Mouse (Mus musculus) midbrain, embryonic 16.5 days (tissue): ENCODE measurements at regions not wholly inside any gene's neighbourhood (a gene's known extent, or its start where the extent isn't known, plus 50 kb on each side); places are given as distances from the start of the nearest gene placed in this dataset.

Source experiments
- ATAC-seq: fragments of 200-750 bp; cut with Nextera tagmentation; 2 replicates; pipeline ENCODE4 v1.8.0; 2017; ENCODE audit warnings: moderate TSS enrichment
- H3K27ac ChIP-seq: fragments of 300-500 bp; sonication (generic); 2 replicates; pipeline ENCODE4 v1.5.1; 2014; ENCODE audit warnings: mild to moderate bottlenecking, low read length, mixed read lengths
- H3K27me3 ChIP-seq: fragments of 300-500 bp; sonication (generic); 2 replicates; pipeline ENCODE4 v1.6.1; 2014; ENCODE audit warnings: low read depth, low read length, mixed read lengths; ENCODE audit not compliant: control insufficient read depth, insufficient read depth
- H3K36me3 ChIP-seq: fragments of 300-500 bp; sonication (generic); 2 replicates; pipeline ENCODE4 v1.6.1; 2014; ENCODE audit warnings: mild to moderate bottlenecking, low read length, moderate library complexity, mixed read lengths; ENCODE audit not compliant: control insufficient read depth, insufficient read depth
- H3K4me1 ChIP-seq: fragments of 300-500 bp; sonication (generic); 2 replicates; pipeline ENCODE4 v1.6.1; 2014; ENCODE audit warnings: mild to moderate bottlenecking, low read length, mixed read lengths; ENCODE audit not compliant: control insufficient read depth, insufficient read depth
- H3K4me2 ChIP-seq: fragments of 300-500 bp; sonication (generic); 2 replicates; pipeline ENCODE4 v1.6.1; 2014; ENCODE audit warnings: mild to moderate bottlenecking, low read length, mixed read lengths
- H3K4me3 ChIP-seq: fragments of 300-500 bp; sonication (generic); 2 replicates; pipeline ENCODE4 v1.5.1; 2014; ENCODE audit warnings: low read depth, mild to moderate bottlenecking, low read length, moderate library complexity, mixed read lengths
- H3K9ac ChIP-seq: fragments of 300-500 bp; sonication (generic); 2 replicates; pipeline ENCODE4 v1.6.1; 2014; ENCODE audit warnings: low read depth, low read length, mixed read lengths
- H3K9me3 ChIP-seq: fragments of 300-500 bp; sonication (generic); replicated peaks from 2 replicates; pipeline ENCODE4 v1.6.1; 2014; ENCODE audit warnings: mild to moderate bottlenecking, low read length, mixed read lengths; ENCODE audit not compliant: control insufficient read depth, poor library complexity, severe bottlenecking
- WGBS: fragments of 180-500 bp; shearing (Covaris S2); extraction: QIAGEN DNeasy Blood & Tissue Kit; methylation state at CpG from one replicate; pipeline ENCODE4 v1.1.7; 2014; 5-methylcytosine and 5-hydroxymethylcytosine counted together

DNA sequence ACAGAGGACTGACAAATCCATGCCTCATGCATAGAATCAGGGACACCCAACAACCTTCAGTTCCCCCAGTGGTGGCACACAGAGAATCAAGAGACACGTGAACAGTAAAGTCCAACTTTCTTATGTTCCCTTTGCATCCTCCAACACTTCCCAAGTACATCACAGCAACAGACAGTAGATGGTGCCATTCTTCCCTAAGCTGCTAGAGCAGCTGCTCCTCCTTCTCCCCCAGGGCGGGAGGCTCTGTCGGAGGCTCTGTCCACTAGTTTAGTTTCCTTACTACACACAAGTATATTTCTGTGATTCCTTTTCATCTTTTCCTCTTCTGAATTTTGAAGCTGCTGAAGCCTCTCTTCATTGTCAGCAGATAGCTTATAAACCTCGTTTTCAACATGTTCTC, 839.0 kb upstream of the Tenm4 start:
- Histone ChIP-seq H3K4me2 (no peak overlapping the region), H3K4me3 (no peak overlapping the region), H3K9ac (no peak overlapping the region), H3K27me3 (no peaks in the 10 kb centered on the region), H3K36me3 (no peaks in the 10 kb centered on the region), H3K9me3 (no peaks in the 10 kb centered on the region), H3K4me1 (no peaks in the 10 kb centered on the region), H3K27ac (no peak overlapping the region)
- no peak for ATAC-seq
- WGBS = 30% methylated on average over 4 of the region's 4 CpGs

DNA sequence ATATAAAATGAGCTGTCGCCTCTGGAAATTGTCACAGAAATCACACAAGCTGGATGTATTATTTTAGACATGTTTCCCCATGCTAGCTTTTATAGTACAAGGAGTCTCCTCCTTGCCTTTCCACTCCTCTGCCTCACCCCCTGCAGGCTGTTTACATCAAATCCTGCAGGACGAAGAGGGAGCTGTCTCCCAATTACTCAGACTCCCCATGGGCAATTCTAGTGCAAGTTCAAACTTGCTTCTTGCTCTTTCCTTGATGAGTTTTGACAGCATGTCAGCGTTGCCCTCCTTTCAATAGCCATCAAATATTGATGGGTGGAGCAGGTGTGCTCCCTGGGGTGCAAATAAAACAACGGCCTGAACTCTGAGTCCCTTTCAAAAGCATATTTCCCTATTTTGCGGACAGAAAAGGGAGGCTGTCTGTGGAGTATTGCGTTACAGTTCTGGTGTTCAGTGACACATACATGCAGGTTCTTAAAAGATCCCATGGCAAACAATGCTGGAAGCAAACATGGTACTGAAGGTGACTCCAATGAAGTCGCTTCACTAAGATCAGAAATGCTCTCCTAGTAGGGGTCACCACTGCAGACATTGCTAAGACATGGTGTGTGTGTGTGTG, 820.8 kb upstream of the Tenm4 start:
- H3K27me3 ChIP-seq = no peaks in the 10 kb centered on the region
- 41% methylated on average over 7 of the region's 7 CpGs for WGBS
- no peaks in the 10 kb centered on the region; the same call in 1 of the 2 replicates for H3K4me1 ChIP-seq
- H3K9me3 ChIP-seq = no peaks in the 10 kb centered on the region
- H3K9ac ChIP-seq = no peak overlapping the region
- no peak overlapping the region for H3K27ac ChIP-seq
- ATAC-seq = peak; percentile 72
- H3K4me2 ChIP-seq = no peak overlapping the region
- H3K4me3 ChIP-seq = no peak overlapping the region
- H3K36me3 ChIP-seq = no peaks in the 10 kb centered on the region

DNA sequence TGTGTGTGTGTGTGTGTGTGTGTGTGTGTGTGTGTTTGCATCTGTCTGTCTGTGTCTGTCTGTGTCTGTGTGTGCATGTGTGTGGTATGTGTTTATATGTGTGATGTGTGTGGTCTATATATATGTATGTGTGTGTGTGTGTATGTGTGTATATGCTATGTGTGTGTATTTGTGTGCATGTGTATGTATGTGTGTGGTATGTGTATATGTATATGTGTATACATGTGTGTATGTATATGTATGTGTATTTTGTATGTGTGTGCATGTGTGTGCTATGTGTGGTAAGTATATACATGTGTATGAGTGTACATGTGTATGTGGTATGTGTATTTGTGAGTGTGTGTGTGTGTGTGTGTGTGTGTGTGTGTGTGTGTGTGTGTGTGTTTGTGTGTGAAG, 820.2 kb upstream of the Tenm4 start:
- Histone ChIP-seq H3K4me1 (no peaks in the 10 kb centered on the region; the same call in 1 of the 2 replicates), H3K9ac (no peak overlapping the region), H3K4me3 (no peak overlapping the region), H3K4me2 (no peak overlapping the region), H3K27ac (no peak overlapping the region), H3K9me3 (no peaks in the 10 kb centered on the region), H3K27me3 (no peaks in the 10 kb centered on the region), H3K36me3 (no peaks in the 10 kb centered on the region)
- ATAC-seq = peak; percentile 51; the same call in 1 of the 2 replicates

DNA sequence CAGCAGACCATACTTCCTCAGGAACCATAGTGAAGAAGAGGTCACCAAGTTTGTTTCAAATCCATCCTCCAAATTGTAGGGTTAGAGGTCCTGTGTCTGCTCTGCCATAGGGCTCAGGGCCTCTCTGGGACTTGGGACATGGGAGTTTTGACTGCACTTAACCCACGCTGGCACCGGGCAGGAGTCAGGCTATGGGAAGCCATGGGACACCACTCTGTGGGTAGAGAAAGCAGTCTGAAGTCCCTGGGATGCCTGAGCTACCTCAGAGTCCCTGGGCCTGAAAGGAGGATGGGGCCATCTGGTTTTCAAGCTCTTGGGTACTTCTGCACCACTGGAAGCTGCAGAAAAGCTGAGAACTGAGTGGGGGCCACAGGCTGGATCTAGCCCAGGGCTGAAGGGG, 819.7 kb upstream of the Tenm4 start:
- Histone ChIP-seq H3K27ac (no peak overlapping the region), H3K27me3 (no peaks in the 10 kb centered on the region), H3K9ac (no peak overlapping the region), H3K4me2 (no peak overlapping the region), H3K9me3 (no peaks in the 10 kb centered on the region), H3K36me3 (no peaks in the 10 kb centered on the region), H3K4me1 (no peaks in the 10 kb centered on the region; the same call in 1 of the 2 replicates), H3K4me3 (no peak overlapping the region)
- no peak for ATAC-seq
- WGBS = 77% methylated on average over 2 of the region's 2 CpGs

DNA sequence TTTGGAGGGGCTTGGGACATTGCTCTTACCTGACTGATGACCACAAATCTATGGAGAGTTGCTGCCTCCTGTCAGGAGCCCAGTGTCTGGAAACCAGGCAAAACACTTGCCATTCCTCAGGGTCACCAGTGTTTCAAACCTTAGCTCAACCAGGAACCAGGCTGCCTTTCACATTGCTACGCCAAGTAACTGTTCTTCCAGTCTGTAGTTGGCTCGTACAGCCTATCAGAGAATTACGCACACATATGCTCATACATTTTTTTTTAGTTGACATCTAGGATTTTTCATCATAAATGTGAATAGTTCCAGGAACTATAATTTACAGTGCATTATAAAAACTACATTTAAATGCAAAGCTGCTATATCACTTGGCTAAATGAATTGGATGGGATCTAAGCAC, 818.9 kb upstream of the Tenm4 start:
- Histone ChIP-seq H3K4me1 (no peaks in the 10 kb centered on the region; the same call in 1 of the 2 replicates), H3K9ac (no peak overlapping the region), H3K4me3 (no peak overlapping the region), H3K36me3 (no peaks in the 10 kb centered on the region), H3K27me3 (no peaks in the 10 kb centered on the region), H3K9me3 (no peaks in the 10 kb centered on the region), H3K27ac (no peak overlapping the region), H3K4me2 (no peak overlapping the region)
- ATAC-seq = no peak
- WGBS = 77% methylated on average over 3 of the region's 3 CpGs

DNA sequence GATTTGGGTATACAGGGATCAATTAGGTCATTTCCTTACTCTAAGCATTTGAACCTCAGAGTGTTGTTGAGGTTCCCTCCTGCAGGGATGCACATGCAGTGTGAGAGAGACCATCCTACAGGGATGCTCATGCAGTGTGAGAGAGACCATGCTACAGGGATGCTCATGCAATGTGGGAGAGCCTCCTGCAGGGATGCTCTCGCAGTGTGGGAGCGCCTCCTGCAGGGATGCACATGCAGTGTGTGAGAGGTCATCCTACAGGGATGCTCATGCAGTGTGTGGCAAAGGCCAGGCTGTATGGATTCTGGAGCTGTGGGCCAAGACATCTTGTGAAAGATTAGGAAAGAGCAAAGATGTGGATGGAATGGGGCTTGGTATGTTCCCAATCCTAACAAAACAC, 816.1 kb upstream of the Tenm4 start:
- H3K27me3 ChIP-seq = no peaks in the 10 kb centered on the region

DNA sequence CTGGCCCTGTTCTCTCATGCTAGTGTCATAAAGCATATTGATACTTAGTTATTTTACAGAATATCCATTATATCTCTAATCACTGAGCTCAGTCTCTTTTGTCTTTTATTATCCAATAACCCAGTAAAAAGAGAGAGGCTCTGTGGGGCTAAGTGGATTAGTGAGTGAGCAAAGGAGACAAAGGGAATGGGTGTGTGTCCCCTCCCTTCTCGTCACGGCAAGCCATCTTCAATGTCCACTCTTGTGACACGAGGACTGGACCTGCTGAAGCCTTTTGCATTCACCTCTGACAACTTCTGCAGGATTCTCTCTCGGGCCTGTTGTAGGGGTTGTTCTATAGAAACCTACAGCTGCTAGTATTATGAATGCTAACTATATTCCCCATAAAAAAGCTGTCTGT, 812.3 kb upstream of the Tenm4 start:
- ATAC-seq = no peak
- no peak overlapping the region for H3K9ac ChIP-seq
- no peak overlapping the region for H3K4me2 ChIP-seq
- no peaks in the 10 kb centered on the region for H3K4me1 ChIP-seq
- H3K27me3 ChIP-seq = no peaks in the 10 kb centered on the region
- H3K4me3 ChIP-seq = no peak overlapping the region
- no peaks in the 10 kb centered on the region for H3K36me3 ChIP-seq
- WGBS = 18% methylated on average over 4 of the region's 4 CpGs
- H3K27ac ChIP-seq = no peak overlapping the region
- H3K9me3 ChIP-seq = no peaks in the 10 kb centered on the region

More for the DNA sequence above, 816.1 kb upstream of the Tenm4 start:
- H3K36me3 ChIP-seq = no peaks in the 10 kb centered on the region
- 68% methylated on average over 2 of the region's 2 CpGs for WGBS
- H3K4me1 ChIP-seq = no peaks in the 10 kb centered on the region
- no peak overlapping the region for H3K27ac ChIP-seq
- ATAC-seq = no peak
- H3K4me2 ChIP-seq = no peak overlapping the region
- no peak overlapping the region for H3K9ac ChIP-seq
- no peak overlapping the region for H3K4me3 ChIP-seq
- H3K9me3 ChIP-seq = no peaks in the 10 kb centered on the region

DNA sequence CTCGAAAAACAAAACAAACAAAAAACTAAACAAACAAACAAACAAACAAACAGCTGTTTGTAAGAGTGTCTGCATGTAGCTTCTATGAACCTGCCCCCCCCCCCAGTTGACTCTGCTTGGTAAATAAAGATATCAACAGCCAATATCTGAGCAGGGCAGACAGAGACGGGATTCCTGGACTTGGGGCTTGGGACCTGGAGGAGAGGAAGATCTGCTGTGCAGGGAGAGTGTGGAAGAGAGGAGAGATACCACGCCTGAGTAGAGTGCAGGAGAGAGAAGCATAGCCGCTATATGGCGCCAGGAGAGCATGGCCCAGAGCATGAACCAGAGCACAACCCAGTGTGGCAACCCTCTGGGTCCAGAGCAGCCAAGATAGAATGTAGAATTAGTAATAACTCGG, 811.9 kb upstream of the Tenm4 start:
- Histone ChIP-seq H3K4me3 (no peak overlapping the region), H3K27ac (no peak overlapping the region), H3K4me1 (no peaks in the 10 kb centered on the region), H3K9me3 (no peaks in the 10 kb centered on the region), H3K36me3 (no peaks in the 10 kb centered on the region), H3K4me2 (no peak overlapping the region), H3K27me3 (no peaks in the 10 kb centered on the region), H3K9ac (no peak overlapping the region)
- no peak for ATAC-seq
- whole genome bisulfite sequencing = 75% methylated on average over 6 of the region's 6 CpGs
